Mouse (Mus musculus) right cerebral cortex, postnatal 10 days (tissue): ENCODE results near the gene Gm815.

ENCODE experiments used
- DNase-seq, 2 experiments: peaks; one replicate each; pipeline ENCODE4 v3.0.0; 2021; ENCODE audit warnings: low spot score in 2 of 2

Gene Gm815

DNA sequence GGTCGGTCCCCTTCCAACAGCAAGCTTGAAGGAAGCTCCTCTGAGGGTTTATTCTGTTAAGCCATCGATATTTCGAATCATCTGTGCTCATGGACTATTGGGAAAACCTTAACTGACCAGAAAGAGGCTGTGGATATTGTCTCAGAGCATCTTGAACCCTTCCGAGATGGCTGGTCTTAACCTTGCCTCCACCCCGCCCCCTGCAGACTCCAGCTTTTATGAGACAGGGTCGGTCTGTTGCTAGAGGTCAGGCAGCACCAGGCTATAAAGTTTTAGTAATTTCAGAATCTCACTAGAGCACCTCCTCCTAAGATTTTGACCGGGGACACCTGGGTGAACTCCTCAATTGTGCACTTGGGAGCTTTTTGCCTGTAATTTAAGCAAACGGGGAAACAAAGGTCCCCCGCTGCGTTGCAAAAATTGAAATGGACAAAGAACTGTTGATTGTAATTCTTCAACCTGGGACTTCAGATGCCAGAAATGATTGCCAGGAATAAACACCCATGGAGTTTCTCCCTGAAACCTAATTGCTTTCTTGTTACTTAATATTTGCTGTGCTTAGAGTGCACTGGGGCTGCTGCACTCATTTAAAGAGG is 8.4 kb upstream of the Gm815 start:
- no peak for DNase-seq

DNA sequence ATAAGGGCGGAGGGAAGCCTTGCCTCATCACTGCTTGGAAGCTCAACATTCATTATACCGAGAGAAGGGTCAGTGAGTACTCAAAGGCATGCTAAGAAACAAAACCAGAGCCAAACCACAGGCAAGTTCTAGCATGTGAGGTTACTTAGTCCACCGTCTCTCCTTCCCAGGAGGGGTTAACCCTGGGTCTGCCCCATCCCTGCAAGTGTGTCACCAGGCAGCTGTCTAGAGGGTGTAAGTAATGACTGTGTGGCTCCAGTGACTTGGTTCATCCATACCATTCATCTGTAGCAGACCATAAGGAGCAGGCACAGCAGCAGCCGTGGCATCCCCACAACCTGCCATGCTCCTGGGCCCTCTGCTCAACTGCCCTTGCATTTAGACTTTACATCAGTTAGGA is 5.8 kb upstream of the Gm815 start:
- DNase-seq, result no peak

DNA sequence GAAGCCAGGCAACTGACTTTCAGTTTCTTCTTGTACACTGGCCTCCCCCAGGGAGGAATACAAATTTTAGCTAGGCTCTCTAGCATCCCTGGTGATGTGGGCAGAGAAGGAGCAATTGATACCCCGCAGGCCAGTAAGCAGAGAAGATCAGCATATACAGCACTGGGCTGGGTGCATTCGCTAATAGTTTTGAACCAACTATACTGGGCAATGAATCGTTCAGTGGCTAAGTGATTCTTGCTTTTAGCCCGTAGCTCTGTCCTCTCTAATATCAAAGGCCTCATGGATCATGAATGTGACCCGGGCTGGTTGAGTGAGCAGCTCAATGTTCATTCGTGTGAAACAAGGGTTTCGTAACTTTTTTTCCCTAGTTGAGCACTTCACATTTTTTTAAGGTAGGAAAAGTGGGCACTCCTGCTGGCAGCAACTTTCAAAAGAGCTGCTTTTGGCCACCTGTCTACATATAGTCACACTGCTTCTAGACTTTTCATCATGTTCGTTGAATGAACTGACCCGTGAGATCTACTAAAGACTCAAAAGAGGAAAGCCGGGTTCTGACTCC is 3.7 kb upstream of the Gm815 start:
- DNase-seq, result no peak

DNA sequence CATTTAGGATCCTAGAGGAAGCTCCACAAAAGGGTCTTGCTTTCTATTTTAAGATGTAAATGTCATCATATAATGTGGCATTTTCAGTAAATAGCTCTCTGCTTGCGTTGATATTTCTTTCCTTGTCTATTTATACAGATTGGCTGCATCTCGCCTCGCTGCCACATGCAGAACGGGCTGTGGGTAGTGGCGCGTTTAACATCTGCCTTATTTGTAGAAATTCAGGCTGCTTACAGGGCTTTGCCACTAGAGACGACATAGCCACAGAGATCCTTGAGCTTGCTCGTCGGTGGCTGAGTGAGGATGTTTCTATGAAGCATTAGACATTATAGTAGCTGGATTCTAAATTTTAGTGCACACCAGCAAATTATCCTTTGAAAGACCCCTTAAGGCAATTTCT is 2.5 kb downstream of the Gm815 start:
- peak; percentile 74 to 83 for DNase-seq

DNA sequence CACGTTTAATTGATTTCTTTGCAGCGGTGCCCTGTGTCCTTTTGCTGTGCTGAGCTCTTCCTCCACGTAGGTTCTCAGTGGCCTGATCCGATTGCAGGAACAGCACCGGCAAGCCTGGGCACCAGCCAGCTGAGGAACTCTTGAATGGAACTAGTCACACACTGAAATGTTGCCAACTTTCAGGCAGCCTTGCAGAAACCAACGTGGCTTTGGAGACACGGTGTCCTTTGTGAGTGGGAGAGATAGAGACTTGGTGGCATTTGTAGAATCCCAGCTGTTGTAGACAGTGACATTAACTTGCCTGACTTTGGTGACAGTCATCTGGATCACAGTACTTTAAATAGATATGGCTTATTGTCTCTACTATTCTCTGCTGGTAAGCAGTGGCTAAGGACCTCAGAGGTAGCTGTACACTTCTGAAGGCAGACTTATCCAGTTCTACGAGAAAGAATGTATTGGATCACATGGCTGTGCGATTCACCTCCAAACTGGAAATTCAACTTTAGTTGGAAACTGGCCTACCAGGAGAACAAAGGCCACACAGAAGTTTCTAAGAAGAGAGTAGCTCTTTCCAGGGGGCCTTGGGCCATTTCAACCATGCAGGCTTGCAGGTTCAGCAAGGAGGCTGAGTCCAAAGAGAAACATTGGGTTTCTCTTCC is 5.8 kb downstream of the Gm815 start:
- DNase-seq, result peak; percentile 56 to 58

DNA sequence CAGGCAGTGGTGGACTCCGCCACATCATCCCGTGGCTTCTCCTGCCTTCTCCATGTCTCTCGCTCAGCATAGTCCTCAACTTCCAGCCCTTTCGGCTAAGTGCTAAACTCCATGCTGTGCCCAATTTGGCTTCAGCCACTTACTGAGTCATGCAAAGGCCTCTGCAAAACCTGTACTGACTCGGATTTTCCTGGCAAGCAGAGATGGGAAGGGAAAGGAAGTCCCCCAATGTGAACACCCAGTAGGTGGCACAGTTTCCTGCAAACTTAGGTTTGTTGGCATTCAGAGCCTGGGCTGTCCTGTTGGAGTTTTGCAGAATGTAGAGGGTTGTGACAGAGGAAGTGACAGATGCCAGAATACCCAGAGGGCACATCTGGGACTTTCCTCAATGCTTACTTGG is 7.2 kb downstream of the Gm815 start:
- no peak for DNase-seq

DNA sequence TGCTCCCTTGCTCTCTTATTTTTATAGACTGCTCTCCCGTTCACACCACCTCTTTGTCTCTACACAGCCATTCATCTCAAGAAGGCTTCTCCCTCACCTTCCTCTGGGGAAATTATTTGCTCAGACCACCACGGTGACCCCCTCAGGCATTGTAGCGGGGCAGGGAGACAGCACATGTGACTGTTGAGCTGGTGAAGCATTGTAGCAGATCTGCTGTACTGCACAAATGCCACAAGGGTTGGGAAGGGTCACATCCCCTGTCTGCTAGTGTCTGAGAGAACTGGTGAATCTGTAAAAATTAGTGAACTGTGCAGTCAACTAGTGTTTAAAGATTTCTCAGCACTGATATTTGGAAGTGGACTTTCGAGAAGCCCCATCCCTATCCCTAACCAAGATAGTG is 16.5 kb downstream of the Gm815 start:
- DNase-seq, result no peak

DNA sequence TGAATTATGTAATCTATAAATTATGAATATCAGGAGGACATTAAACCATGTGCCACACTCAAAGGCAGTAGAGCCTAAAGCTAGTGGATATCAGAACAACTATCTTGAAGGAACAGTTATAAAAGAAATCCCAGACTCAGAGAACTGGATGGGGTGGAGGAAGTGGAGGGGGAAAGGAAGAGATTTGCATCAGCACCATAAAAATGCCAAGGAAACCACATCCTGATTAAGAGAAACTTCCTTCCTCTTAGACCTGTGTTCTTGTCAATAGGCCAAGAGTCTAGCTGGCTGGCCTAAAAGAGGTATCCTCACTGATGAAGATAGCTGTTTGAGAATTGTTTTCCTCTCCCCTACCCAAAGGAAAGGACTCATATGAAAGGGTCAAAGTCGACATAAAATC is 28.6 kb downstream of the Gm815 start:
- no peak for DNase-seq

DNA sequence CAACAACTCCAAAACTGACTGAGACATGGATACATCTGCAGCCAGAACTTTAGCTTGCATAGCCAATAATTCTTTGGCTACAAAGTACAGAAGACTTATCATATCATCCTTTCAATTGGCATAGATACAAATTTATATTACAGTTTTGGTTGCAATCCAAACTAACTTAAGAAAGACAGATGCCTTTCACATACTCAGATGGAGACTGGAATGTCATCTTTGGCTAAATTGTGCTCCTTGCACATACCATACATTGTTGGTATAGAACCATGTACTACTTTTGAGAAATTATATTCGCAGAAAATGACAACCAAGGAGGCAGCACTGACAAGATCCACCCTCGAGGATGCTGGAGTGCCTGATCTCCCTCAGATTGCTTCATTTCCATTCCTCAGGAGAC is 35.1 kb downstream of the Gm815 start:
- DNase-seq, result no peak

DNA sequence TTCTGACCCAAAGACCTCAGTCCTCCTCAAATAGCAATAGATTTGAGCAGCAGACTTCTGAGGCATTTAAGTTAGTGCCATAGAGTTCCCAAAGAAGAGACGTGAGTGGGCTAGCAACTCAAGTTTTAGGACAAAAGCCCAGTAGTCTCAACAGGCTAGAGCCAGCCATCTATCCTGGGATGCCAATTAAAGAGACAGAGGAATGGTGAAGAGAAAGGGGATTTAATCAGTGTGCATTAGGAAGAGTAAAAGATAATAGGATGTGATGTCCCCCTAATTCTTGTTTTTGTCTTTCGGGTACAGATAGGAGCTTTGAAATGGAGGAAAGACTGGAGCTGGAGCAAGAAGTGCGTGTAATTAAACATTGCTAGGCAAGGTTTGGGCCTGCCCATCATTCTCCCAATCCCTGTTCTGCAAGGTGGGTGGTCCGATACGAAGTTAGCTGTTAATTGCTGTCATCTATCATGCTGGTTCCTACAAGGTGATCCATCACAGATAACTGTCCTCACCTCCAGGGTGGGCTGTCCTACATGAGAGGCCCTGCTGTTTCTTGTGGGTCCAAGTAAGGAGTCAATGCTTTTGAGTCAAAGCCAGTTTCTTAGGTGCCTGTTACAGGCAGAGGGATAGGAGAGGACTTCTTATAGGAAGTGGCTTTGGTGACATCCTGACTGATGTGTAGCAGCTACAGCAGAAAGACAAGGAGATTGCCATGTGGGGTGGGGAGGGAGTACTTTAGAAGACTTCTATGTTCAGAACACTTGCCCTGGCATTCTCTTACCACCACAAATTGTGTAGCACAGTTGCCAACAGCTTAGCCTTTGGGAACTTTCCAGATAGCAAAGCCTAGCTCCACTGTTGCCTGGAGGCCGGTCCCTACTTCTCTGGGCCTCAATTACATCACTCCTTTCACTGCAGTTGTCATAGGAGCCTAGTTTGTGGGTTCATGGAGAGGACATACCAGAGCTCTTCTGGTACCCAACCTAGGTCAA is 44.9 kb downstream of the Gm815 start:
- DNase-seq, result peak; percentile 48 to 57

DNA sequence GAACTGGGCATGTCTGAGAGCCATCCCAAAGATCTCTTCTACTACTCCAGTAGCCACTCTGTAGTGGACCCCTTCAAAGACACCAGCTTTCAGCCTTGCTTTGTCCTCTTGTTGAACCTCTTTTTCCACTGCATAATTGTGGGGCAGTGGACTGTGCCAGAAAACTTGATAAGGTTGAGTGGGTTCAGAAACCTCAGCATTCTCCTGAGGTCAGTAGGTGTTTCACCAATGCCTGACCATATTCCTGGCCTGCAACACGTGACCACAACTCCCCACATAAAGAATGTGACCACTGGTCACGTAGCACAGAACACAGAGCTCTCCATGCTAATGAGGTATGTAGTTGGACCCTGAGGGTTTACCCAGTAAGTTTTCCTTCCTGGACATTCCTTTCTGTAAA is 48.5 kb downstream of the Gm815 start:
- DNase-seq, result no peak
